Mouse (Mus musculus): ENCODE data around the gene Pcnx4.

Pcnx4 gene

GRCm38 (mm10) chr12:72612053-72612452 lies 75.9 kb downstream of the Pcnx4 start:
- DNase-seq: no peak

DNA sequence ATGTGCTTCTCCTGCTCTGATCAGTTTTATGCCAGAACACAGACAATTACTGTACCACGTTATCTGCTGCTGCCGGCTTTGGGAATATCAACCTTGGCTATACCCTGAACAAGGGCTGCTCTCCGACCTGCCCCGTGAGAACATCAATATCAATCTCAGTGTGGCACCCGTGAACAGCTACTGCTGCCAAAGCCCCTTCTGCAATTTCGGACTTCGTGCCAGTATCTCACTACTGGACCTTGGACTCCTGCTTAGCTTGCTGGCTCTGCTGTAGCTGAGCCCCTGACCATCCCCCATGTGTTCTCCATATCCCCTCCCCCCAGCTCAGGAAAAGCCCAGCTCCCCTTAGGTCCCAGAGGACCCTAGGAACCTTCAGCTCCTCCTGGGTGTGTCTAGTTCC lies 84.7 kb downstream of the Pcnx4 start:
- DNase-seq: no peak

GRCm38 (mm10) chr12:72621441-72621840 lies 85.3 kb downstream of the Pcnx4 start:
- DNase-seq: peak; percentile 55

DNA sequence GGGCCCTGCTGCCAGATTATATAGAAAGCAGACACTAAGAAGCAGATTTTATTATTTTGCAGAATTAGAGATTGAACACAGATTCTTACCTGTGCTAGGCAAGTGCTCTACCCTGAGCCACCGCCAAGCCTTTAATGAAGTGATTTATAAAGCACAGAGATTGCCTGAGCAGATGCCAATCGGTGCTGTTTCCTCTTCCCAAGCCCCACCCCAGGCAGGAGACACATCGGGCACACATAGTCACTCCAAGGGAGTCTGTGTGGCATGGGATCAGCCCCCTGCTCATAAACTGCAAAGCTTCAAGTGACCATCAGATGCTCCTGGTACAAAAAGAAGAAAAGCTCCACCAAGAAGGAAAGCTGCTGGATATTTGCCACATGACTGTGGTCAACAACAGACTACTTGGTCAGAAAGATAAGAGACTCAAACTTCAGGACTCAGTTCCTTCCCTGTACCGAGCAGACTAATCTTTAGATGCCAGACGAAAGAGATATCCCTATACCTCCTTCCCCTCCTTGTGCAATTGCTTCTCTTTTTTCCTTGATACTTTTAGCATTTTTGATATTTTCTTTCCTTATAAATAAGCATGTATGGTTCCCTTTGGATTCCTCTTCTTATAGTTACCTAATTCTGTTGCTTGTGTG lies 86.8 kb downstream of the Pcnx4 start:
- DNase-seq: peak; percentile 61

DNA sequence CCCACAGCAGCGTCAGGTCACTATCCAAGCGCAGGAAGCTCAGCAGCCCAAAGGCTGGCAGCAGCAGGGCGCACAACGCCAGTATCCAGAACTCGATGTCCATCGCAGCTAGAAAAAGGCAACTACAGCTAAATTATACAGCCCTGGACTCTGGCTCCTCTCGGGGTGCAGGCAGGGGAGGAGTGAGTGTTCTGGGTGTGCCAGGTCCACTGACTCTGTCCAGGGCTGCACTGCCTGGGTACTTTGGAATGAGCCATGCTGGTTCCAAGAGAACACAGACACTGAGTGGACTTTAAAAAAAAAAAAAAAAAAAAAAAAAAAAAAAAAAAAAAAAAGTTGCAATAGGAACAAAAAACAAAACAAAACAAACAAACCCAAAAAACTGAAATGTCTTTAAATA lies 92.6 kb downstream of the Pcnx4 start:
- peak; percentile 70 for DNase-seq
